Comparison of ENCODE assay signal across 8 mouse cellular contexts in genomic region chr19:44292483-44292882, GRCm38 (mm10). TPM values are rescaled to one million over a fixed set of nuclear protein-coding genes. Genes with fewer than 3 reads are reported as not detected.
DNase-seq lines count a peak whose midpoint lies in the region; ATAC-seq lines count a peak whose summit lies in the region.

No protein-coding gene starts in this region.

- ATAC-seq in limb, embryonic 15.5 days (ENCODE audit: insufficient number of reproducible peaks, low FRiP score, low TSS enrichment, low read depth): no peak

- 65% methylated on average over 3 of the region's 3 CpGs for WGBS in limb, embryonic 15.5 days

- peak; percentile 32 for DNase-seq in adrenal gland, adult 2 months
- DNase-seq in adrenal gland, adult 18-20 months (ENCODE audit: low spot score in 2 of 2): no peak
- peak; percentile 24 for DNase-seq in thymus, postnatal 14 days
- DNase-seq in thymus, postnatal 10 days (ENCODE audit: low spot score in 2 of 2): no peak
- peak; percentile 34 for DNase-seq in thymus, postnatal 4 days
- no peak for DNase-seq in left cerebral cortex, adult 11 months (ENCODE audit: low spot score)
- no peak for DNase-seq in retina, embryonic 14.5 days (ENCODE audit: low spot score)

- no peaks in the 10 kb centered on the region for H3K27me3 ChIP-seq in limb, embryonic 15.5 days

- peaks cover 22% of the 10 kb centered on the region for H3K36me3 ChIP-seq in limb, embryonic 15.5 days

- peaks cover 35% of the 10 kb centered on the region for H3K4me1 ChIP-seq in limb, embryonic 15.5 days

- H3K4me2 ChIP-seq in limb, embryonic 15.5 days: peak overlapping the region; percentile 84

- no peak overlapping the region for H3K4me3 ChIP-seq in limb, embryonic 15.5 days

- H3K9ac ChIP-seq in limb, embryonic 15.5 days: no peak overlapping the region

- no peaks in the 10 kb centered on the region for H3K9me3 ChIP-seq in limb, embryonic 15.5 days

- peak overlapping the region; percentile 97 for H3K27ac ChIP-seq in limb, embryonic 15.5 days

RNA-seq across cellular contexts. Expression of gene Scd2, which starts 1.0 kb away (rescaled TPM):
- 1,000 to 10,000 TPM in 1 of 2 experiments, 100 to 1,000 TPM in 1; 845 to 1,065 TPM for total RNA-seq in adrenal gland, adult 2 months (2021)
- 432 and 748 TPM in 2 replicates for polyA plus RNA-seq in adrenal gland, adult 2 months (2012; rRNA removed)
- total RNA-seq in adrenal gland, adult 18-20 months (2021): 100 to 1,000 TPM; 836 to 847 TPM
- polyA plus RNA-seq in limb, embryonic 15.5 days (2015; fragmentation: Nextera tagmentation; extraction: Ambion mirVana): 200 and 221 TPM in 2 replicates

RNA-seq across cellular contexts. Expression of gene Scd4, which starts 40.4 kb away (rescaled TPM):
- 1 to 10 TPM; 5.4 to 9.3 TPM for total RNA-seq in adrenal gland, adult 2 months (2021)
- polyA plus RNA-seq in adrenal gland, adult 2 months (2012; rRNA removed): 0.19 and 0.29 TPM in 2 replicates
- 10 to 100 TPM in 1 of 2 experiments, 1 to 10 TPM in 1; 5.2 to 15.0 TPM for total RNA-seq in adrenal gland, adult 18-20 months (2021)
- polyA plus RNA-seq in limb, embryonic 15.5 days (2015; fragmentation: Nextera tagmentation; extraction: Ambion mirVana): 0.20 and 0.41 TPM in 2 replicates

Comparison
In these comparisons a context has a peak if more than half of its experiments do, and no peak if none do; other contexts are left out.
1. DNase-seq: peak in adrenal gland, adult 2 months (single experiment), thymus, postnatal 14 days (single experiment) and thymus, postnatal 4 days (single experiment); none in adrenal gland, adult 18-20 months (0 of 2), thymus, postnatal 10 days (0 of 2), left cerebral cortex, adult 11 months (single experiment) and retina, embryonic 14.5 days (single experiment).